22 mouse cellular contexts compared by ENCODE assay signal in the genomic region with DNA sequence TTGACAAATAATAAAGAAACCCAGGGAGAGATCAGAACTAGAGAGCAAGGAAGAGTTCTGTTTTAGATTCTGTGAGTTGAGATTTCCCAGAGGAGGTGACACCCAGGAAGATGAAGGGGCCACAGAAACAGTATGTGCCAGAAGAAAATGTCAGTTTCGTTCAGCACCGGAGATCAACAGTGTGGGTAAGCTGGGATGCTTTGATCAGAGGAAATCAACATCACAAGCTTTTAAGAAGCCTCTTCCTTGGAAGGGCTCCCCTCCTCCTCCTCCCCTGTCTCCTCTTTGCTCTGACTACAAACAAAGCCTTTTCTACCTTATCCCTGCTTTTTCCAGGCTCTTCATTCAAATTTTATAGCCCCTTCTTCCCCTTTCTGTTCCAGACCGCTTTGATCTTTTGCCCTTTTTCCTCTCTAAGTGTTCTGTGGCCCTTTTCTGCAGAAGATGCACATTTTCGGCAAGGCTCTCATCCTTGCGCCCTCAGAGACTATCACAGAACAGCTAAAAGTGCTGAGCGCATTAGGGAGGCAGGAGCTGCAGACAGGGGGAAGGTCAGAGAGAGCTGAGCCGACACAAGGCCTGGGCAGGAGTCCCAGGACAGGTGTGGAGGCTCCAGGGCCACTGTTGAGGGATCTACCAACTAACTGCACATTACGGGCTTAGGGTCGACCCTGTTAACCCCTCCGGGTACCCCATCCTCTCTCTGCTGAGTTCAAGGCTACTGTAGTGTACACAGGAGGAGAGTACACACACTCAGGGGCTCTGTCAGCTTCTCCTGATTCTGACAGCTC.
DNase-seq lines count a peak whose midpoint lies in the region; ATAC-seq and TF ChIP-seq lines count a peak whose summit lies in the region.
"Had no signal": no experiment of that assay in that cellular context is flagged by ENCODE, and none has a peak within 500 bp of the region (broad histone marks: within the 10 kb centered on the region; RNA-seq: fewer than 3 reads in every experiment).

No protein-coding gene starts in this region.

- no peaks in the 10 kb centered on the region for H3K27me3 ChIP-seq in heart, embryonic 13.5 days (replicated peaks)
- no peaks in the 10 kb centered on the region for H3K27me3 ChIP-seq in cerebellum, adult 2 months (ENCODE audit: control insufficient read depth, insufficient read depth, low read length)
- H3K27me3 ChIP-seq: forebrain, embryonic 15.5 days; hindbrain, embryonic 15.5 days; liver, embryonic 15.5 days; midbrain, embryonic 12.5 days had no signal

- 62% methylated on average over 10 of the region's 10 CpGs for WGBS in heart, embryonic 13.5 days
- WGBS in cerebellum, adult 2 months = 67% methylated on average over 10 of the region's 10 CpGs

- no peak for TF ChIP-seq POLR2A in brain, embryonic 14.5 days (IDR thresholded peaks at IDR 0.05; ENCODE audit: borderline replicate concordance, extremely low read depth, insufficient read depth, insufficient read length, poor library complexity, severe bottlenecking)
- TF ChIP-seq POLR2A in cerebellum, adult 2 months (IDR thresholded peaks at IDR 0.05; ENCODE audit: borderline replicate concordance, insufficient read depth, low read length) = no peak

- TF ChIP-seq CTCF in brain, embryonic 14.5 days (IDR thresholded peaks at IDR 0.05; ENCODE audit: borderline replicate concordance, extremely low read depth, insufficient read depth, insufficient read length) = no peak
- TF ChIP-seq CTCF in cerebellum, adult 2 months (IDR thresholded peaks at IDR 0.05; ENCODE audit: borderline replicate concordance, insufficient read depth, low read depth, low read length) = no peak

- DNase-seq in heart, adult 9 months (ENCODE audit: low spot score in 2 of 2) = no peak
- peak; percentile 75 for DNase-seq in CD4-positive, CD25-positive, alpha-beta regulatory T cell, adult 2 months (ENCODE audit: low read depth, low spot score)
- DNase-seq in brain, embryonic 14.5 days (ENCODE audit: low read depth) = peak; percentile 29
- DNase-seq in thymus, postnatal 0 days (ENCODE audit: low spot score) = peak; percentile 66
- no peak for DNase-seq in cerebellum, adult 2 months
- no peak for DNase-seq in right cerebral cortex, postnatal 10 days (ENCODE audit: low spot score in 2 of 2)
- DNase-seq: adrenal gland, adult 2 months; cerebellum, postnatal 36 days; heart, adult 18-20 months; kidney, adult 18-20 months; kidney, postnatal 10 days; lung, postnatal 14 days; spleen, adult 18-20 months had no signal

- H3K4me1 ChIP-seq in heart, embryonic 13.5 days = peaks cover 43% of the 10 kb centered on the region
- no peaks in the 10 kb centered on the region for H3K4me1 ChIP-seq in cerebellum, adult 2 months (ENCODE audit: control insufficient read depth, insufficient read depth, low read length)
- H3K4me1 ChIP-seq: forebrain, embryonic 15.5 days; hindbrain, embryonic 15.5 days; liver, embryonic 15.5 days; midbrain, embryonic 12.5 days had no signal

- ATAC-seq in heart, embryonic 13.5 days (ENCODE audit: extremely low read depth, insufficient number of reproducible peaks, low FRiP score, low TSS enrichment) = no peak
- ATAC-seq in megakaryocyte-erythroid progenitor cell, adult 5-6 weeks (replicated peaks; ENCODE audit: low FRiP score, low TSS enrichment, poor library complexity, severe bottlenecking) = no peak
- ATAC-seq: forebrain, embryonic 15.5 days had no signal

- H3K9ac ChIP-seq in heart, embryonic 13.5 days = no peak overlapping the region
- H3K9ac ChIP-seq: forebrain, embryonic 15.5 days; hindbrain, embryonic 15.5 days; limb, embryonic 13.5 days; liver, embryonic 15.5 days; midbrain, embryonic 12.5 days had no signal

- H3K36me3 ChIP-seq in heart, embryonic 13.5 days = no peaks in the 10 kb centered on the region
- H3K36me3 ChIP-seq: forebrain, embryonic 15.5 days; hindbrain, embryonic 15.5 days; limb, embryonic 13.5 days; liver, embryonic 15.5 days; midbrain, embryonic 12.5 days had no signal

- H3K4me3 ChIP-seq in heart, embryonic 13.5 days = no peak overlapping the region
- no peak overlapping the region for H3K4me3 ChIP-seq in cerebellum, adult 2 months (replicated peaks; ENCODE audit: insufficient read depth, low read depth, low read length)
- H3K4me3 ChIP-seq: erythroblast, embryonic 14.5 days; forebrain, embryonic 15.5 days; hindbrain, embryonic 15.5 days; left cerebral cortex, adult 2 months; limb, embryonic 13.5 days; liver, embryonic 15.5 days; midbrain, embryonic 12.5 days had no signal

- H3K4me2 ChIP-seq in heart, embryonic 13.5 days = no peak overlapping the region
- H3K4me2 ChIP-seq: forebrain, embryonic 15.5 days; hindbrain, embryonic 15.5 days; limb, embryonic 13.5 days; liver, embryonic 15.5 days; midbrain, embryonic 12.5 days had no signal

- no peaks in the 10 kb centered on the region for H3K9me3 ChIP-seq in heart, embryonic 13.5 days
- H3K9me3 ChIP-seq: forebrain, embryonic 15.5 days; hindbrain, embryonic 15.5 days; limb, embryonic 13.5 days; liver, embryonic 15.5 days had no signal

- 0 out of 2 replicates have a peak overlapping the region, but pooled peaks have one; percentile 2 for H3K27ac ChIP-seq in heart, embryonic 13.5 days (replicated peaks)
- H3K27ac ChIP-seq in cerebellum, adult 2 months (ENCODE audit: insufficient read depth, low read length) = no peak overlapping the region
- H3K27ac ChIP-seq: forebrain, embryonic 15.5 days; hindbrain, embryonic 15.5 days; left cerebral cortex, adult 2 months; limb, embryonic 13.5 days; liver, embryonic 15.5 days; midbrain, embryonic 12.5 days had no signal

Comparison
In these comparisons a context has a peak if more than half of its experiments do, and no peak if none do; other contexts are left out.
1. DNase-seq: peak in CD4-positive, CD25-positive, alpha-beta regulatory T cell, adult 2 months (single experiment), brain, embryonic 14.5 days (single experiment) and thymus, postnatal 0 days (single experiment); none in heart, adult 9 months (0 of 2), cerebellum, adult 2 months (0 of 2) and right cerebral cortex, postnatal 10 days (0 of 2).